Mouse (Mus musculus): ENCODE results near the gene Pax8.

DNA sequence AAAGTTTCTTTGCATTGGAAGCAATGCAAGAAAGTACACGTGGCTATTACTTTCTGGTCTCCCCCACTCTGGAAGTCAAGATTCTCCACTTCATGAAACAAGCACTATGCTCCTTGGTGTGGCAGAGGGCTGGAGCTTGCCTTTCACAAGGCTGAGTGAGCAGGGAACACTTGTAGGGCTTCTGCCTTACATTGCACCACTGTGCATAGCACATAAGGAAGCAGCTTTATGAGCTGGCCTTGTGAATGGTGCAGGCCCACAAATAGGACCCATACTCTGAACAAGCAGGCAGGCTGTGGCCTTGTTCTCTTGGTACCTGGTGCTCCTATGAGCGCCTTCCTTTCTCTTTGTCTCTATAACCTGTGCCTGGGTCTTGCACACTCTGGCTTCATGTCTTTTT is 82.1 kb downstream of the Pax8 start:
- TF ChIP-seq POLR2A (IDR thresholded peaks at IDR 0.05; ENCODE audit: low read depth, low read length) (no peak), CTCF (IDR thresholded peaks at IDR 0.05; ENCODE audit: extremely low read depth, insufficient read depth, insufficient read length, insufficient replicate concordance) (no peak)

Data from spleen, adult 2 months (tissue).